Mouse (Mus musculus): Measurements from ENCODE around the gene Gm28048.

GRCm38 (mm10) chr11:22868582-22868981, 113.3 kb downstream of the Gm28048 start:
- no peak for TF ChIP-seq POLR2A (IDR thresholded peaks at IDR 0.05; ENCODE audit: borderline replicate concordance, extremely low read depth, low read depth, low read length)
- TF ChIP-seq CTCF (IDR thresholded peaks at IDR 0.05; ENCODE audit: insufficient read depth, low read length) = no peak

Data from lung, adult 2 months (tissue).